Comparison of ENCODE assay signal across 29 mouse cellular contexts in the genomic region with DNA sequence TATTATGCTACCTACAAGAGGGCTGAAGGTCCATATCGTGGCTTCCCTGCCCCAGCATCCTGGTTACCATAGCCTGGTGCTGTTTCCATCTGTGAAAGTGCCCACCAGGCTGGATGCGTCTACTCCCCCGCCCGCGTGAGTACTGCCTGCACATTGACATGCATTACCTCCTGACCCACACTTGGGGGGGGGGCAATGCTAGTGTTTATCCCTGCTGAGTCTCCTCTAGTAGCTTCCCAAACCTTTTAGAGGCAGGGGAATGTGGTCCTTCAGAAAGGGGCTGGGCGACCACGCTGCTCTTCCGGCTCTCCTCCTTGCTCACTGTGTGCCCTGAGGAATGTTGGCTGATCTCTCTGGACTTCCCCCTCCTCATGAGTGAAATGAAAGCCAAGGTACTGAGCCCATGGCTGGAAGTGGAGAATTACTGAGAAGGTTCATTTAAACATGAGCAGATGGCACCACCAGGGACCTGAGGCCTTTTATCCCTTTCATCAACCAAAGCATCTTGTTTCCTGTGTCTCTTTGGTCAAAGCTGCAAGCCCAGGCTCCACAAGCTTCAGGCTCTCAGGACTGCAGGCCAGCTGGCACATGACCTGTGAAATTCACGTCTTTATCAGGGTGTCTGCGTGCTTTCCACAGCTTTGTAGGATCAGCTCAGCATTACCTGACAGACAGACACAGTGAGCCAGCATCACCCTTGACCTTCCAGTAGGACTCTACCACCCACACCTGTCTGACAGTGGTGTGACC. TPM values are rescaled to one million over a fixed set of nuclear protein-coding genes. Genes with fewer than 3 reads are reported as not detected.
A peak's percentile ranks its signal among the peaks of the same experiment; 100 is the strongest.
DNase-seq lines count a peak whose midpoint lies in the region; ATAC-seq and TF ChIP-seq lines count a peak whose summit lies in the region.
"Had no signal": no experiment of that assay in that cellular context is flagged by ENCODE, and none has a peak within 500 bp of the region (broad histone marks: within the 10 kb centered on the region; RNA-seq: fewer than 3 reads in every experiment).

No protein-coding gene starts in this region.

- 94% methylated on average over 10 of the region's 10 CpGs for WGBS in forebrain, embryonic 11.5 days
- WGBS in forebrain, postnatal 0 days: 88% methylated on average over 10 of the region's 10 CpGs
- WGBS in cerebellum, adult 2 months: 19% methylated on average over 10 of the region's 10 CpGs

- no peak for ATAC-seq in forebrain, embryonic 11.5 days (replicated peaks; ENCODE audit: low FRiP score)
- no peak for ATAC-seq in forebrain, postnatal 0 days
- ATAC-seq: forebrain, embryonic 16.5 days; intestine, postnatal 0 days; midbrain, embryonic 13.5 days had no signal

- no peaks in the 10 kb centered on the region for H3K27me3 ChIP-seq in forebrain, embryonic 11.5 days (ENCODE audit: control insufficient read depth, insufficient read depth, low read length)
- no peaks in the 10 kb centered on the region for H3K27me3 ChIP-seq in forebrain, postnatal 0 days (ENCODE audit: insufficient read depth, low read length)
- H3K27me3 ChIP-seq in cerebellum, adult 2 months (ENCODE audit: control insufficient read depth, insufficient read depth, low read length): no peaks in the 10 kb centered on the region
- H3K27me3 ChIP-seq: embryonic facial prominence, embryonic 13.5 days; hindbrain, embryonic 13.5 days; limb, embryonic 13.5 days; midbrain, embryonic 13.5 days; neural tube, embryonic 12.5 days had no signal

- TF ChIP-seq POLR2A in cerebellum, adult 2 months (IDR thresholded peaks at IDR 0.05; ENCODE audit: borderline replicate concordance, insufficient read depth, low read length): no peak

- no peaks in the 10 kb centered on the region for H3K36me3 ChIP-seq in forebrain, embryonic 11.5 days (ENCODE audit: control insufficient read depth, insufficient read depth, low read length)
- H3K36me3 ChIP-seq in forebrain, postnatal 0 days (ENCODE audit: insufficient read depth): no peaks in the 10 kb centered on the region
- H3K36me3 ChIP-seq: embryonic facial prominence, embryonic 13.5 days; forebrain, embryonic 10.5 days; G1E; hindbrain, embryonic 13.5 days; limb, embryonic 13.5 days; midbrain, embryonic 13.5 days; neural tube, embryonic 12.5 days had no signal

- H3K4me1 ChIP-seq in forebrain, embryonic 11.5 days (replicated peaks; ENCODE audit: control insufficient read depth, insufficient read depth, low read length): no peaks in the 10 kb centered on the region
- no peaks in the 10 kb centered on the region for H3K4me1 ChIP-seq in forebrain, postnatal 0 days (ENCODE audit: insufficient read depth)
- H3K4me1 ChIP-seq in cerebellum, adult 2 months (ENCODE audit: control insufficient read depth, insufficient read depth, low read length): peaks cover 15% of the 10 kb centered on the region
- H3K4me1 ChIP-seq: forebrain, embryonic 10.5 days; hindbrain, embryonic 13.5 days; megakaryocyte, embryonic 14.5 days; midbrain, embryonic 13.5 days; neural tube, embryonic 12.5 days had no signal

- no peak overlapping the region for H3K9ac ChIP-seq in forebrain, embryonic 11.5 days (ENCODE audit: low read length)
- H3K9ac ChIP-seq in forebrain, postnatal 0 days: no peak overlapping the region
- H3K9ac ChIP-seq: embryonic facial prominence, embryonic 13.5 days; hindbrain, embryonic 13.5 days; limb, embryonic 13.5 days; midbrain, embryonic 13.5 days; neural tube, embryonic 12.5 days had no signal

- no peak overlapping the region for H3K4me2 ChIP-seq in forebrain, embryonic 11.5 days (ENCODE audit: low read depth, low read length, severe bottlenecking)
- H3K4me2 ChIP-seq in forebrain, postnatal 0 days (ENCODE audit: low read depth): no peak overlapping the region
- H3K4me2 ChIP-seq: embryonic facial prominence, embryonic 13.5 days; heart, embryonic 11.5 days; hindbrain, embryonic 13.5 days; limb, embryonic 13.5 days; liver, embryonic 11.5 days; midbrain, embryonic 13.5 days; neural tube, embryonic 12.5 days had no signal

- no peak for TF ChIP-seq CTCF in forebrain, postnatal 0 days (IDR thresholded peaks at IDR 0.05; ENCODE audit: low read depth)
- no peak for TF ChIP-seq CTCF in cerebellum, adult 2 months (IDR thresholded peaks at IDR 0.05; ENCODE audit: borderline replicate concordance, insufficient read depth, low read depth, low read length)

- peak; percentile 44 for DNase-seq in forebrain, embryonic 11.5 days (ENCODE audit: low spot score)
- no peak for DNase-seq in forebrain, postnatal 0 days
- DNase-seq in brain, adult 2 months (ENCODE audit: low read depth, low spot score): peak; percentile 90
- DNase-seq in cerebellum, adult 2 months: peak; percentile 70 to 82
- peak; percentile 86 to 87 for DNase-seq in cerebellum, postnatal 14 days
- DNase-seq in right cerebral cortex, postnatal 10 days (ENCODE audit: low spot score in 2 of 2): no peak
- DNase-seq in thymus, postnatal 10 days (ENCODE audit: low spot score in 2 of 2): no peak
- DNase-seq in lung, adult 18-20 months: no peak
- DNase-seq: adrenal gland, adult 8-10 months; gastrocnemius, postnatal 10 days; heart, postnatal 36 days; kidney, adult 9 months; kidney, postnatal 14 days; layer of hippocampus, adult 9-11 months; lung, postnatal 4 days; right cerebral cortex, postnatal 14 days had no signal

- H3K27ac ChIP-seq in forebrain, embryonic 11.5 days (ENCODE audit: low read depth, low read length): no peak overlapping the region
- no peak overlapping the region for H3K27ac ChIP-seq in forebrain, postnatal 0 days (ENCODE audit: low read depth, low read length)
- 0 out of 2 replicates have a peak overlapping the region, but pooled peaks have one; percentile 6 for H3K27ac ChIP-seq in cerebellum, adult 2 months (ENCODE audit: insufficient read depth, low read length)
- H3K27ac ChIP-seq: embryonic facial prominence, embryonic 13.5 days; forebrain, embryonic 10.5 days; hindbrain, embryonic 13.5 days; left cerebral cortex, adult 2 months; limb, embryonic 13.5 days; midbrain, embryonic 13.5 days; neural tube, embryonic 12.5 days had no signal

- no peak overlapping the region for H3K4me3 ChIP-seq in forebrain, embryonic 11.5 days (ENCODE audit: low read depth, low read length)
- H3K4me3 ChIP-seq in forebrain, postnatal 0 days (ENCODE audit: low read depth, low read length): no peak overlapping the region
- no peak overlapping the region for H3K4me3 ChIP-seq in cerebellum, adult 2 months (replicated peaks; ENCODE audit: insufficient read depth, low read depth, low read length)
- H3K4me3 ChIP-seq: embryonic facial prominence, embryonic 13.5 days; forebrain, embryonic 10.5 days; hindbrain, embryonic 13.5 days; left cerebral cortex, adult 2 months; limb, embryonic 13.5 days; megakaryocyte, embryonic 14.5 days; midbrain, embryonic 13.5 days; neural tube, embryonic 12.5 days had no signal

- H3K9me3 ChIP-seq in forebrain, embryonic 11.5 days (ENCODE audit: control insufficient read depth, low read length): no peaks in the 10 kb centered on the region
- H3K9me3 ChIP-seq in forebrain, postnatal 0 days (ENCODE audit: low read length): no peaks in the 10 kb centered on the region
- H3K9me3 ChIP-seq: embryonic facial prominence, embryonic 13.5 days; limb, embryonic 13.5 days; midbrain, embryonic 13.5 days; neural tube, embryonic 12.5 days had no signal

RNA-seq across cellular contexts. Expression of a gene that starts 59.9 kb away (rescaled TPM):
- 43.2 and 44.0 TPM in 2 replicates for polyA plus RNA-seq in forebrain, embryonic 11.5 days (2014; fragmentation: Nextera tagmentation; extraction: Ambion mirVana)
- 44.4 and 47.1 TPM in 2 replicates for total RNA-seq in forebrain, postnatal 0 days (2014; rRNA removed)
- polyA plus RNA-seq in forebrain, postnatal 0 days (2015; fragmentation: Nextera tagmentation; extraction: Ambion mirVana): 96.9 and 98.6 TPM in 2 replicates
- 17.9 and 18.8 TPM in 2 replicates for polyA plus RNA-seq in cerebellum, adult 2 months (2012; rRNA removed)
- polyA plus RNA-seq: G1E had no signal

Comparison
In these comparisons a context has a peak if more than half of its experiments do, and no peak if none do; other contexts are left out.
1. DNase-seq: peak in forebrain, embryonic 11.5 days (single experiment), brain, adult 2 months (single experiment), cerebellum, adult 2 months (2 of 2) and cerebellum, postnatal 14 days (2 of 2); none in forebrain, postnatal 0 days (single experiment), right cerebral cortex, postnatal 10 days (0 of 2), thymus, postnatal 10 days (0 of 2) and lung, adult 18-20 months (0 of 2).